Mouse (Mus musculus) lung, adult 2 months (tissue): ENCODE data around the gene Aloxe3.

Experiments
- CTCF ChIP-seq: fragments of 200-500 bp; IDR thresholded peaks from 2 replicates; pipeline ENCODE4 v1.5.1; 2011; ENCODE audit warnings: mild to moderate bottlenecking, low read length, control low read depth; ENCODE audit not compliant: insufficient read depth
- POLR2A ChIP-seq: fragments of 200-500 bp; IDR thresholded peaks from 2 replicates; pipeline ENCODE4 v1.6.1; 2011; ENCODE audit warnings: low read depth, mild to moderate bottlenecking, control low read depth, low read length, borderline replicate concordance; ENCODE audit errors: extremely low read depth

DNA sequence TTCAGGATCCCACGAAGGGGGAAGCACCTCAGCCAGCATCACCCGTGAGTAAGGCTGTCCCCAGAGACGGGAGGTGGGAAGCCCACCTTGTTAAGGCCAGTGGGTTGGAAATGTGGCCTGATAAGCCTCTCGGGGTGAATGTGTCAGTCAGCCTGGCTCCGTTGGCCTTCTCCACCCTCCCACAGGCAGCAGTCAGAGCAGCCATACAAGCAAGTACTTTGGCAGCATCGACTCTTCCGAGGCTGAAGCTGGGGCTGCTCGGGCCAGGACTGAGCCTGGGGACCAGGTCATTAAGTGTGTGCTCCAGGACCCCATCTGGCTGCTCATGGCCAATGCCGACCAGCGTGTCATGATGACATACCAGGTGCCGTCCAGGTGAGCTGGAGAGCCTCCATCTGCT, 18.0 kb upstream of the Aloxe3 start:
- TF ChIP-seq CTCF (no peak), POLR2A (no peak)
